Mouse (Mus musculus) intestine, embryonic 16.5 days (tissue): ENCODE results near the gene March10. TPM values are rescaled to one million over a fixed set of nuclear protein-coding genes. Genes with fewer than 3 reads are reported as not detected.
A peak's percentile ranks its signal among the peaks of the same experiment; 100 is the strongest.

ENCODE experiments used
- ATAC-seq: fragments of 200-750 bp; cut with Nextera tagmentation; 2 replicates; pipeline ENCODE4 v1.8.0; 2017; ENCODE audit warnings: moderate TSS enrichment, moderate library complexity
- H3K27ac ChIP-seq: fragments of 300-500 bp; sonication (generic); 2 replicates; pipeline ENCODE4 v1.5.1; 2014; ENCODE audit warnings: mild to moderate bottlenecking, low read length
- H3K27me3 ChIP-seq: fragments of 300-500 bp; sonication (generic); replicated peaks from 2 replicates; pipeline ENCODE4 v1.6.1; 2014; ENCODE audit warnings: low read length, control low read depth, mixed read lengths; ENCODE audit not compliant: control insufficient read depth, insufficient read depth
- H3K36me3 ChIP-seq: fragments of 300-500 bp; sonication (generic); 2 replicates; pipeline ENCODE4 v1.6.1; 2014; ENCODE audit warnings: low read length, control low read depth; ENCODE audit not compliant: control insufficient read depth, insufficient read depth
- H3K4me1 ChIP-seq: fragments of 300-500 bp; sonication (generic); 2 replicates; pipeline ENCODE4 v1.6.1; 2014; ENCODE audit warnings: low read length, control low read depth, mixed read lengths; ENCODE audit not compliant: control insufficient read depth, insufficient read depth
- H3K4me2 ChIP-seq: fragments of 300-500 bp; sonication (generic); 2 replicates; pipeline ENCODE4 v1.6.1; 2014; ENCODE audit warnings: low read depth, low read length, control low read depth
- H3K4me3 ChIP-seq: fragments of 300-500 bp; sonication (generic); 2 replicates; pipeline ENCODE4 v1.5.1; 2014; ENCODE audit warnings: mild to moderate bottlenecking, low read length
- H3K9ac ChIP-seq: fragments of 300-500 bp; sonication (generic); 2 replicates; pipeline ENCODE4 v1.6.1; 2014; ENCODE audit warnings: low read depth, low read length
- H3K9me3 ChIP-seq: fragments of 300-500 bp; sonication (generic); 2 replicates; pipeline ENCODE4 v1.6.1; 2016; ENCODE audit warnings: low read length, control low read depth; ENCODE audit not compliant: control insufficient read depth
- WGBS: fragments of 180-500 bp; shearing (Covaris S2); extraction: QIAGEN DNeasy Blood & Tissue Kit; methylation state at CpG from one replicate; pipeline ENCODE4 v1.1.7; 2014; 5-methylcytosine and 5-hydroxymethylcytosine counted together
- polyA plus RNA-seq: library from polyadenylated mRNA; unstranded; fragments of >200 nt; fragmentation: Nextera tagmentation; extraction: Ambion mirVana; gene quantifications from 2 replicates; pipeline ENCODE4 v1.2.1, GENCODE M21; 2015

March10 gene
- polyA plus RNA-seq, 1 experiment from 2014 or later: 0.13 TPM

DNA sequence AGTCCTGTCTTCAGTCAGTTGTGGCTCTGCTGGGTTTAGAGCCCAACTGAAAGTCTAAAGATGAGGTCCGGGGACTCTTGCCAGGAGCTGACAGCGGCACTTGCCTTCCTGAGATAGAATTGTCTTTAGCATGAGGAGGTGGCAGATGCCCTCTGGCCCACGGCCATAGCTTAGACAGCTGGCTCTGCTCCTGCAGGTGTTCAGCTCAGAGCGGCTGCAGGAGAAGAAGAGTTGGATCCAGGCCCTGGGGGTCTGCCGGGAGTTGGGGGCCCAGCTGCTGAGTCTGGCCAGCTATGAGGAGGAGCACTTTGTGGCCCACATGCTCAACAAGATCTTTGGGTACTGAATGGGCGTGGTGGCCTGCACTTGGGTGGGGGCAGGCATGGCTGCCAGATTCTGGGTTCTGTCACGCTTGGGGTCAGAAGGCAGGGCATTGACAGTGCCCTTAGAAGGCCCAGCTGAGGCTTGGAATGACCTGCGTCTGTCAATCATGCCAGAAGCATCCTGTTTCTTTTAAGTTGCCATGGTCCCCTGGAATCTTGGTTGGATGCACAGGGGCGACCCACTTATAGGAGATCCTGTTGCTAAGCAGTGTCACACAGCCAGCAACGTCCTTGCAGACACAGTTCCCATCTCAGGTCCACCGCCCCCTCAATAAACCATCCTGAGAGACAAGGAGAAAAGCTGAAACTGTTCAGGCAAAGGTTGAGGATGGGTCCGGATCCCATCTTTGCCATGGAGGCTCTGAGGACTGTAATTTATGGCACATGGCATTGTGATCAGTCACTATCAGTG, 117.7 kb downstream of the March10 start:
- Histone ChIP-seq H3K4me2 (no peak overlapping the region), H3K27me3 (no peaks in the 10 kb centered on the region), H3K36me3 (no peaks in the 10 kb centered on the region), H3K9me3 (no peaks in the 10 kb centered on the region), H3K9ac (no peak overlapping the region), H3K4me1 (no peaks in the 10 kb centered on the region), H3K4me3 (no peak overlapping the region), H3K27ac (no peak overlapping the region)
- no peak for ATAC-seq
- 76% methylated on average over 12 of the region's 12 CpGs for WGBS

DNA sequence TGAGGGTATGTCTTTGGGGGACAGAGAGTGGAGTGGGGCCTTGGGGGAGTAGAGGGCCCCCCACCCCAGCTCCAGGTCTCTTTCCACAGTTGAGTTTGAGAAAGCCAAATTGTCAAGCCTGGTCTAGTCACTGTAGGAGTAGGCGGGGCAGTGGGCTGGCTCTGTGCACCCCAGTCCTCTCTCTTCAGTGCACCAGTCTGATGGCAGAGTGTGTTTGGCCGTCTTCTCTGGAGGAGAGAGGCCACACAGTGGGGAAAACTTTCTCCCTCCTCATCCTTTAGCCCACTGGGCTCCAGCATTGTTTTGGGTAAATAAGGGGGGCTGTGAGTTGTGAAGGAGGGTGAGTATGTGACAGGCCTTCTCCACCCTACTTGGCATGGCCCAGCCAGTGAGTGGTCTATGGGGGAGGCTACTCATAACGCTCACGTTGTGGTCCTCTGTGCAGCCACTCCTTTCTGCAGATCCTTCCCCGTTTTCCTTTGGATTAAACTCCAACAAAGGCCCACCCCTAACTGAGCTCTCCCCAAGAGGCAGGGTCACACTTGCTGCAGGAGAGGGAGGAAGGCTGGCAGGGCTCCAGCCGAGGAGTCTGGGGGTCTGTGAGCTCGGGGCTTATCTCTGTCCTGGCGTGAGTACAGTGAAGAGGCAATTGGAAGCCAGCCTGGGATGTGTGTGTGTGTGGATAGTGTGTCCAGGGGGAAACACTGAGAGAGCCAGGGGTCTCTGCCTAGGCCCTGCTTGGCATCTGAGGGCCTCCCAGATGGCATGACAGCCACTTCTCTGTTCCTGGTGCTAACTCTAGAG, 122.5 kb downstream of the March10 start:
- H3K4me2 ChIP-seq: no peak overlapping the region
- H3K27ac ChIP-seq: no peak overlapping the region
- no peaks in the 10 kb centered on the region for H3K27me3 ChIP-seq
- no peak overlapping the region for H3K9ac ChIP-seq
- ATAC-seq: peak; percentile 26; the same call in 1 of the 2 replicates
- 57% methylated on average over 8 of the region's 8 CpGs for WGBS
- no peaks in the 10 kb centered on the region for H3K9me3 ChIP-seq
- no peak overlapping the region for H3K4me3 ChIP-seq
- 0 out of 2 replicates have a peak, but pooled peaks cover 4% of the 10 kb centered on the region for H3K4me1 ChIP-seq
- H3K36me3 ChIP-seq: no peaks in the 10 kb centered on the region

DNA sequence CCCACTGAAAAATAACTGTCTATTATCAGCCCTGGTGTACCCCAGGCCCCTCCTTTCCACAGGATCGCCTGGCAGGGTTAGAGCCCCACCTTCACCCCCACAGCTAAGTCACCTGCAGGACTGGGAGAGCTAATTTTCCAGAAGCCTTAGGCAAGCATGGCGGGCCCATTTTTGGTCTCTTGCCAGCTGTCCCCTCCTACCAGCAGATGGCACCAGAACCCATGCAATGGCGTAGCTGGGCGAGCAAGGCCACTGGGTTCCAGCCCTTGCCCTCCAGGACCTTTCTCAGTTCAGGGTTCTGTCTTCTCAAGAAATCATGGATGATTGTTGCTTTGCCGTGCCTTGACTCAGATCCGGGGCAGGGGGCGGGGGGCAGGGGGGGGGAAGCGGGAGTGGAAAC, 124.1 kb downstream of the March10 start:
- Histone ChIP-seq H3K9ac (no peak overlapping the region), H3K4me1 (0 out of 2 replicates have a peak, but pooled peaks cover 4% of the 10 kb centered on the region), H3K27ac (no peak overlapping the region), H3K36me3 (no peaks in the 10 kb centered on the region), H3K4me2 (no peak overlapping the region), H3K4me3 (no peak overlapping the region), H3K9me3 (no peaks in the 10 kb centered on the region), H3K27me3 (no peaks in the 10 kb centered on the region)
- WGBS: 65% methylated on average over 8 of the region's 8 CpGs
- ATAC-seq: no peak

DNA sequence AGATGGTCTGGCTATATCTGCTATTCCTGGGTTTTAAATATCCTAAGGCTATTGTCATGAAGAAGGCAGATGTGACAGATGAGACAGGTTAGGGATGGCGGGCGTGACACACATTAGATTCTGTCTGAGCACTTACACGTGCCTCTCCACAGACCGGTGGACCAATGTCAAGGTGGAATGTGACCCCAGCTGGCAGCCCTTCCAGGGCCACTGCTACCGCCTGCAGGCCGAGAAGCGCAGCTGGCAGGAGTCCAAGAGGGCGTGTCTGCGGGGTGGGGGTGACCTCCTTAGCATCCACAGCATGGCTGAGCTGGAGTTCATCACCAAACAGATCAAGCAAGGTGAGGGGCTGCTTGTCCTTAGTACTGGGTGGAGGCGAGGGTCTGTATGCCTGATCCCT, 124.8 kb downstream of the March10 start:
- no peaks in the 10 kb centered on the region for H3K27me3 ChIP-seq
- ATAC-seq: peak; percentile 23; the same call in 1 of the 2 replicates
- H3K9ac ChIP-seq: no peak overlapping the region

DNA sequence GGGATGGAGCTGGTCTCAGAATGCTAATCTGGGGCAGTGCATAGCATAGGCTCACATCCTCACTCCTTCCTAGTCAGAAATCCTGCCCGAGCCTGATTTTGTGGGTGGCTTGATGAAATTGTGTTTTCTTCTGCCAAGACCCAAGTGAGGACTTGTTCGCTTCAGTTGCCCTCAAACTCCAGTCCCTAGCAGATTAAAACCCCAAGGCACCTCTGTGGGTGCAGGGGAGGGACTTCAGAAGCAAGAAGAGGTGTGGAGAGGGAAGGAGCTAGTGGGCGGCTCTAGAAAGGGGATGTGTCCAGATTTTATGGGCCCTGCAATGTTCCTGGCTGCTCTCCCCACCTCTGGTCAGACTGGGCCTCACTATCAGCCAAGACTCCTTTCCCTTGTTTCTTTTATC, 125.4 kb downstream of the March10 start:
- 81% methylated on average over 3 of the region's 3 CpGs for WGBS
- no peak overlapping the region for H3K27ac ChIP-seq

More for the DNA sequence above, 124.8 kb downstream of the March10 start:
- 35% methylated on average over 10 of the region's 10 CpGs for WGBS
- H3K27ac ChIP-seq: no peak overlapping the region
- H3K4me1 ChIP-seq: 0 out of 2 replicates have a peak, but pooled peaks cover 4% of the 10 kb centered on the region
- no peaks in the 10 kb centered on the region for H3K9me3 ChIP-seq
- H3K4me2 ChIP-seq: no peak overlapping the region
- H3K36me3 ChIP-seq: no peaks in the 10 kb centered on the region
- no peak overlapping the region for H3K4me3 ChIP-seq

DNA sequence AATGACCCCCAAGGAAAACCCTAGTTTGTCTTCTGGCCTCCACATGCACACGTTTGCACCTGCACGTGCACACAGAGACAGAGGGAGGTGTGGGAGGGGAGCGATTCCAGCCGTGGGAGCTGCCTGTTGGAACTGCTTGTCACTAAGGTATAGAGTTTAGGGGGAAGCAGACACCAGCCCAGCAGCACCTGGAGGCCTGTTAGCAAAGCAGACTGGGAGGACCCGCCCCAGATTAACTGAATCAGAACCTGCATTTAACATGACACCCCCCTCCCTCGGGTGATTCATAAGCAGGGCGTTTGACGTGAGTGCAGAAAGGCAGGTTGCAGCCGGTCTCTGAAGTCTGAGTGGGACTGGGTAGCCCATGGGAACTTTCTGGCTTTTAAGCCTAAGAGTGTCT, 126.6 kb downstream of the March10 start:
- H3K9ac ChIP-seq: no peak overlapping the region
- no peak overlapping the region for H3K4me2 ChIP-seq
- H3K27me3 ChIP-seq: no peaks in the 10 kb centered on the region
- ATAC-seq: no peak
- H3K36me3 ChIP-seq: no peaks in the 10 kb centered on the region
- H3K9me3 ChIP-seq: no peaks in the 10 kb centered on the region
- 72% methylated on average over 9 of the region's 9 CpGs for WGBS
- H3K4me3 ChIP-seq: no peak overlapping the region
- no peak overlapping the region for H3K27ac ChIP-seq
- H3K4me1 ChIP-seq: 0 out of 2 replicates have a peak, but pooled peaks cover 4% of the 10 kb centered on the region

More for the DNA sequence above, 125.4 kb downstream of the March10 start:
- ATAC-seq: no peak
- Histone ChIP-seq H3K27me3 (no peaks in the 10 kb centered on the region), H3K9me3 (no peaks in the 10 kb centered on the region), H3K4me3 (no peak overlapping the region), H3K4me1 (0 out of 2 replicates have a peak, but pooled peaks cover 4% of the 10 kb centered on the region), H3K9ac (no peak overlapping the region), H3K4me2 (no peak overlapping the region), H3K36me3 (no peaks in the 10 kb centered on the region)

DNA sequence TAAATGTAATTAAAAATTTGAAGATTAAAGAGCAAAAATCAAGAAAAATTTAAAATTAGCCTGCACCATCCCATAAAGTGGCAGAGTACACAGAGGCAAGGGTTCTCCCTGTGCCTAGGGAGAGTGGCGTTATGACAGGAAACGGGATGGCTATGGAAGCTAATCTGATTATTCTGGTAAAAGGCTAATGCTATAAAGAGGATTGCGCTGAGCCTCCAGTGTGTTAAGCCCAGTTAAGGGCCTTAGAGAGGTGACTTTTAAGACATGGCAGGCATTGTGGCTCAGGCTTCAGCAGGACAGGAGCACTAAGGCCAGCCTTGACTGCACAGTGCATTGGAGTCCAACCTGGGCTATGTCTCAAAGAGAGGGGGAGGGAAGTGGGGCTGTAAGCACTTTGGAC, 129.4 kb downstream of the March10 start:
- Histone ChIP-seq H3K36me3 (no peaks in the 10 kb centered on the region), H3K4me1 (0 out of 2 replicates have a peak, but pooled peaks cover 4% of the 10 kb centered on the region), H3K27ac (no peak overlapping the region), H3K4me3 (no peak overlapping the region), H3K27me3 (no peaks in the 10 kb centered on the region), H3K4me2 (no peak overlapping the region), H3K9me3 (no peaks in the 10 kb centered on the region), H3K9ac (no peak overlapping the region)
- ATAC-seq: no peak
- WGBS: 89% methylated on average over 3 of the region's 3 CpGs

DNA sequence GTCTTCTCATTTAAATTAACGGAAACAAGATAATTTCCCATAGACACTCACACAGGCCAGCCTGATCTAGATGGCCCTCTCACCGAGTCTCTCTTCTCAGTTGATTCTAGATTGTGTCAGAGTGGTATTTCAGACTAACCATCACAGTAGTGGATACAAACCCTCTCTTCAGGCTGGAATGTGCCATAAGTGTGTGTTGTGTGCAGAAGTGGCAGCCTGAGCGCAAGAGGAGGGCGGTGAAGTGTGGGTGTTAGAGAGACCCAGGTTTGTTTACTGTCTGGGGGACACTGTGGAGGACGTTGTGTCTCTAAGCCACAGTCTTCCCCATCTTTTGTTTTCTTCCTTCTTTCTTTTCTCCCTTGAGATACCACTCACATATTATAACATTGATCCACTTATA, 133.0 kb downstream of the March10 start:
- H3K27me3 ChIP-seq: no peaks in the 10 kb centered on the region
- 81% methylated on average over 5 of the region's 5 CpGs for WGBS
- no peak overlapping the region for H3K9ac ChIP-seq
- H3K4me1 ChIP-seq: no peaks in the 10 kb centered on the region
- no peak overlapping the region for H3K4me2 ChIP-seq
- no peak for ATAC-seq
- H3K9me3 ChIP-seq: no peaks in the 10 kb centered on the region
- H3K4me3 ChIP-seq: no peak overlapping the region
- no peaks in the 10 kb centered on the region for H3K36me3 ChIP-seq
- no peak overlapping the region for H3K27ac ChIP-seq

DNA sequence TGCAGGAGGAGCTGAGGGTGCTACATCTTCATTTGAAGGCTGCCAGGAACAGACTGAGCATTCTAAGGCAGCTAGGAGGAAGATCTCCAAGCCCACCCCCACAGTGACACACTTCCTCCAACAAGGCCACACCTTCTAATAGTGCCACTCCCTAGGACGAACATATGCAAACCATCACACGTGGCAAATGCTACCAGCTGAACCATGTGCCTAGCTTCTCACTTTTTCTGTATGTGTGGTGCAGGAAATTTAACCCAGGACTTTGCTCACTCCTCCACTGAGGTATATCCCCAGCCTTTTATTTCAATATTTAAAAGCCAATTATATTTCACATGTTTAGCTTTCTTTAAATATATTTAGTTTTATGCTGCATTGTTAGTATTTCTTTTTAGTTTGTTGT, 135.4 kb downstream of the March10 start:
- Histone ChIP-seq H3K9ac (no peak overlapping the region), H3K36me3 (no peaks in the 10 kb centered on the region), H3K4me2 (no peak overlapping the region), H3K27ac (no peak overlapping the region), H3K9me3 (no peaks in the 10 kb centered on the region), H3K27me3 (no peaks in the 10 kb centered on the region), H3K4me3 (no peak overlapping the region), H3K4me1 (no peaks in the 10 kb centered on the region)
- ATAC-seq: no peak
- WGBS: 60% methylated on average over 2 of the region's 2 CpGs
